Mouse (Mus musculus): ENCODE results near the gene Ctsg. TPM values are rescaled to one million over a fixed set of nuclear protein-coding genes. Genes with fewer than 3 reads are reported as not detected.

The Ctsg gene
- not detected in 2 replicates for polyA plus RNA-seq (2012; rRNA removed; ENCODE audit: low replicate concordance)

GRCm38 (mm10) chr14:56102386-56102785 lies at the start of gene Ctsg:
TSS of gene Ctsg (minus strand) at chr14:56102574.

GRCm38 (mm10) chr14:56132508-56132907 lies 30.1 kb upstream of the Ctsg start, which contains the start of gene Gzmd:
TSS of gene Gzmd (minus strand) at chr14:56132608.

GRCm38 (mm10) chr14:56120525-56120924 lies 18.2 kb upstream of the Ctsg start, which contains the start of gene Gzme:
TSS of gene Gzme (minus strand) at chr14:56120625.

GRCm38 (mm10) chr14:56085167-56085566 lies 17.2 kb downstream of the Ctsg start, which contains the start of gene Mcpt8:
TSS of gene Mcpt8 (minus strand) at chr14:56085273.

GRCm38 (mm10) chr14:56062213-56062612 lies 40.2 kb downstream of the Ctsg start, which contains the start of gene Mcpt4:
TSS of gene Mcpt4 (minus strand) at chr14:56062313.

Other genes with a start within 250 kb of the Ctsg start
- gene Nynrin, start 248.6 kb downstream of the Ctsg start, polyA plus RNA-seq (2012; rRNA removed; ENCODE audit: low replicate concordance), result 5.7 and 24.4 TPM in 2 replicates
- 0.13 and 0.48 TPM in 2 replicates for gene Cbln3, start 218.2 kb downstream of the Ctsg start, polyA plus RNA-seq (2012; rRNA removed; ENCODE audit: low replicate concordance)
- 17.0 and 28.5 TPM in 2 replicates for gene Khnyn, start 217.6 kb downstream of the Ctsg start, polyA plus RNA-seq (2012; rRNA removed; ENCODE audit: low replicate concordance)
- gene Sdr39u1, start 202.3 kb downstream of the Ctsg start, polyA plus RNA-seq (2012; rRNA removed; ENCODE audit: low replicate concordance), result 66.2 and 69.6 TPM in 2 replicates
- gene Cma1, start 157.9 kb downstream of the Ctsg start, polyA plus RNA-seq (2012; rRNA removed; ENCODE audit: low replicate concordance), result 2.2 and 10.2 TPM in 2 replicates
- not detected in 2 replicates for gene Cma2, start 151.6 kb downstream of the Ctsg start, polyA plus RNA-seq (2012; rRNA removed; ENCODE audit: low replicate concordance)
- not detected in 2 replicates for gene Mcpt1, start 84.6 kb downstream of the Ctsg start, polyA plus RNA-seq (2012; rRNA removed; ENCODE audit: low replicate concordance)
- not detected in 2 replicates for gene Mcpt9, start 72.1 kb downstream of the Ctsg start, polyA plus RNA-seq (2012; rRNA removed; ENCODE audit: low replicate concordance)
- gene Mcpt2, start 60.5 kb downstream of the Ctsg start, polyA plus RNA-seq (2012; rRNA removed; ENCODE audit: low replicate concordance), result not detected in 2 replicates
- gene Mcpt4, start 40.3 kb downstream of the Ctsg start, polyA plus RNA-seq (2012; rRNA removed; ENCODE audit: low replicate concordance), result 1.1 and 8.6 TPM in 2 replicates
- gene Mcpt8, start 17.3 kb downstream of the Ctsg start, polyA plus RNA-seq (2012; rRNA removed; ENCODE audit: low replicate concordance), result not detected in 2 replicates
- gene Gzme, start 18.1 kb upstream of the Ctsg start, polyA plus RNA-seq (2012; rRNA removed; ENCODE audit: low replicate concordance), result 0.14 TPM in 1 of 2 replicates, not detected in the other
- 0.86 TPM in 1 of 2 replicates, not detected in the other for gene Gzmd, start 30.0 kb upstream of the Ctsg start, polyA plus RNA-seq (2012; rRNA removed; ENCODE audit: low replicate concordance)
- not detected in 2 replicates for gene Gzmg, start 57.0 kb upstream of the Ctsg start, polyA plus RNA-seq (2012; rRNA removed; ENCODE audit: low replicate concordance)
- gene Gzmn, start 72.0 kb upstream of the Ctsg start, polyA plus RNA-seq (2012; rRNA removed; ENCODE audit: low replicate concordance), result not detected in 2 replicates
- 1.1 TPM in 1 of 2 replicates, not detected in the other for gene Gzmf, start 108.8 kb upstream of the Ctsg start, polyA plus RNA-seq (2012; rRNA removed; ENCODE audit: low replicate concordance)
- gene Gzmc, start 132.1 kb upstream of the Ctsg start, polyA plus RNA-seq (2012; rRNA removed; ENCODE audit: low replicate concordance), result 5.1 TPM in 1 of 2 replicates, not detected in the other
- 1.1 and 10.4 TPM in 2 replicates for gene Gzmb, start 159.7 kb upstream of the Ctsg start, polyA plus RNA-seq (2012; rRNA removed; ENCODE audit: low replicate concordance)

Data from subcutaneous adipose tissue, adult 2 months (tissue).